Mouse (Mus musculus) yolk sac, embryonic 10.5 days (tissue): ENCODE data around the gene Zfp575.

ENCODE experiments used
- DNase-seq: peaks from one replicate; pipeline ENCODE4 v3.0.0-alpha.2; 2017; ENCODE audit warnings: low spot score

Gene Zfp575

GRCm38 (mm10) chr7:24563191-24563836 is 24.1 kb downstream of the Zfp575 start:
- no peak for DNase-seq

GRCm38 (mm10) chr7:24561450-24561849 is 26.0 kb downstream of the Zfp575 start:
- DNase-seq: no peak

- DNase-seq: no peak
Measured at GRCm38 (mm10) chr7:24555786-24556185, 31.7 kb downstream of the Zfp575 start.

- peak; percentile 87 for DNase-seq
Measured at GRCm38 (mm10) chr7:24551985-24552759, 35.3 kb downstream of the Zfp575 start.

- DNase-seq: no peak
Measured at GRCm38 (mm10) chr7:24547534-24548036, 39.9 kb downstream of the Zfp575 start.

GRCm38 (mm10) chr7:24546634-24547389 is 40.6 kb downstream of the Zfp575 start:
- peak; percentile 99 for DNase-seq

- DNase-seq: no peak
Measured at GRCm38 (mm10) chr7:24546068-24546614, 41.3 kb downstream of the Zfp575 start, which contains the start of the genes Pinlyp and Xrcc1. Gene Pinlyp, minus strand, starts transcription at chr7:24546118. Gene Xrcc1, plus strand, starts transcription at chr7:24546289.

- no peak for DNase-seq
Measured at GRCm38 (mm10) chr7:24544506-24544905, 42.9 kb downstream of the Zfp575 start.

- DNase-seq: no peak
Measured at GRCm38 (mm10) chr7:24539686-24540085, 47.8 kb downstream of the Zfp575 start.

GRCm38 (mm10) chr7:24538701-24539100 is 48.7 kb downstream of the Zfp575 start:
- DNase-seq: no peak

- no peak for DNase-seq
Measured at GRCm38 (mm10) chr7:24538154-24538553, 49.3 kb downstream of the Zfp575 start.

GRCm38 (mm10) chr7:24537591-24537990 is 49.9 kb downstream of the Zfp575 start:
- no peak for DNase-seq

GRCm38 (mm10) chr7:24537081-24537480 is 50.4 kb downstream of the Zfp575 start:
- DNase-seq: no peak

- no peak for DNase-seq
Measured at GRCm38 (mm10) chr7:24534301-24534700, 53.1 kb downstream of the Zfp575 start.
